Mouse (Mus musculus): Measurements from ENCODE around the gene Atxn1.

- TF ChIP-seq CTCF (IDR thresholded peaks at IDR 0.05) (no peak), POLR2A (IDR thresholded peaks at IDR 0.05; ENCODE audit: insufficient read depth, low read depth, low read length) (no peak), EP300 (IDR thresholded peaks at IDR 0.05; ENCODE audit: insufficient read depth, low read depth, low read length) (no peak)
Measured at GRCm38 (mm10) chr13:45502791-45503190, 462.0 kb downstream of the Atxn1 start.

Measured in heart, adult 2 months (tissue).